Mouse (Mus musculus) midbrain, embryonic 14.5 days (tissue): ENCODE results near the gene Fam78a. TPM values are rescaled to one million over a fixed set of nuclear protein-coding genes. Genes with fewer than 3 reads are reported as not detected.

Experiments used
- ATAC-seq: fragments of 200-750 bp; cut with Nextera tagmentation; 2 replicates; pipeline ENCODE4 v1.8.0; 2017; ENCODE audit warnings: moderate number of reproducible peaks, moderate library complexity; ENCODE audit not compliant: low FRiP score, low TSS enrichment
- DNase-seq: peaks from one replicate; pipeline ENCODE4 v3.0.0-alpha.2; 2015
- H3K27ac ChIP-seq: fragments of 300-500 bp; sonication (generic); replicated peaks from 2 replicates; pipeline ENCODE4 v1.5.1; 2014; ENCODE audit warnings: mild to moderate bottlenecking, low read depth, low read length, moderate library complexity
- H3K27me3 ChIP-seq: fragments of 300-500 bp; sonication (generic); 2 replicates; pipeline ENCODE4 v1.6.1; 2014; ENCODE audit warnings: low read length, control low read depth, mixed read lengths; ENCODE audit not compliant: control insufficient read depth, insufficient read depth
- H3K36me3 ChIP-seq: fragments of 300-500 bp; sonication (generic); 2 replicates; pipeline ENCODE4 v1.6.1; 2014; ENCODE audit warnings: low read length, control low read depth; ENCODE audit not compliant: control insufficient read depth, insufficient read depth
- H3K4me1 ChIP-seq: fragments of 300-500 bp; sonication (generic); 2 replicates; pipeline ENCODE4 v1.6.1; 2014; ENCODE audit warnings: mild to moderate bottlenecking, antibody characterized with exemption, low read length, control low read depth; ENCODE audit not compliant: control insufficient read depth, insufficient read depth
- H3K4me2 ChIP-seq: fragments of 300-500 bp; sonication (generic); 2 replicates; pipeline ENCODE4 v1.6.1; 2014; ENCODE audit warnings: mild to moderate bottlenecking, low read length, moderate library complexity
- H3K4me3 ChIP-seq: fragments of 300-500 bp; sonication (generic); replicated peaks from 2 replicates; pipeline ENCODE4 v1.5.1; 2014; ENCODE audit warnings: low read depth, low read length
- H3K9ac ChIP-seq: fragments of 300-500 bp; sonication (generic); replicated peaks from 2 replicates; pipeline ENCODE4 v1.6.1; 2014; ENCODE audit warnings: mild to moderate bottlenecking, low read length, moderate library complexity
- H3K9me3 ChIP-seq: fragments of 300-500 bp; sonication (generic); 2 replicates; pipeline ENCODE4 v1.6.1; 2016; ENCODE audit warnings: low read length, control low read depth, mixed read lengths; ENCODE audit not compliant: control insufficient read depth
- WGBS: fragments of 180-500 bp; shearing (Covaris S2); extraction: QIAGEN DNeasy Blood & Tissue Kit; methylation state at CpG from one replicate; pipeline ENCODE4 v1.1.7; 2014; 5-methylcytosine and 5-hydroxymethylcytosine counted together
- polyA plus RNA-seq: library from polyadenylated mRNA; unstranded; fragments of >200 nt; fragmentation: Nextera tagmentation; extraction: Ambion mirVana; gene quantifications from 2 replicates; pipeline ENCODE4 v1.2.1, GENCODE M21; 2014

The Fam78a gene
- polyA plus RNA-seq, 1 experiment from 2014 or later = 0.59 TPM

DNA sequence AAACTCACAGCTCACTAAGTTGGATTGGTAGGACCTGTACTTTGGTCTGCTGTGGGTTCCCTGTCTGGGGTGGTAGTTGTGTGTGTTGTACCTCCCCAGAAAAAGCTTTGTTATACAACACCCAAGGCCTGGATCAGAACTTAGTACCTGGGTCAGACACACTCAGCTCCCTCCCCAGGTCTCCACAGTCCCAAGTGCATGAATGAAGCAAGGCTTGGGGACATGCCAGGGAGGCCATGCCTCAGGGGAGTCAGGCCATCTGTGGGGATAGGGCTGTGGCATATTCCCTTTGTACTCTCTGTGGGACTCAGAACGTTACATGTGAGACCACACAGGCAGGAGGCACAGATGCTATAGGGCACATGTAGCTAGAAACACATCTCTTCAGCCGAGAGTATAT, 5.5 kb upstream of the Fam78a start:
- H3K36me3 ChIP-seq = no peaks in the 10 kb centered on the region
- DNase-seq (no peak), ATAC-seq (no peak)
- no peak overlapping the region for H3K4me2 ChIP-seq
- H3K9ac ChIP-seq = no peak overlapping the region
- H3K4me1 ChIP-seq = no peaks in the 10 kb centered on the region
- peaks cover 12% of the 10 kb centered on the region; the same call in 1 of the 2 replicates for H3K27me3 ChIP-seq
- no peaks in the 10 kb centered on the region for H3K9me3 ChIP-seq
- no peak overlapping the region for H3K4me3 ChIP-seq
- WGBS = 55% methylated on average over 2 of the region's 2 CpGs
- no peak overlapping the region for H3K27ac ChIP-seq

DNA sequence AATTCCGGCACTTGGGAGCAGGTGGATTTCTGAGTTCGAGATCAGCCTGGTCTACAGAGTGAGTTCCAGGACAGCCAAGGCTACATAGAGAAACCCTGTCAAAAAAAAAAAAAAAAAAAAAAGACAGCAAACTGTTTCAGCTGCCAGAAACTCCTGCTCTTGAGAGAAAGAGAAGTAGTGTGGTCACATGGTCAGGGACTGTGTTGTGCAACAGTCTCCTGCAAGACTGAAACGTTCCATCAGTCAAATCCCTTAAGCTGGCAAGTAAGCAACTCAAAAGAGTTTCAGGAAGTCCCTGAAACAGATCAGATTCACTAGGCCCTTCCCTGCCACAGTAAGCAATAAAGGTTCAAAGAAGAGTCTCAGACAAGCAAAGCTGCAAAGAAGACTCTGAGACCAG, 4.9 kb upstream of the Fam78a start:
- no peak for ATAC-seq
- no peak for DNase-seq
- no peaks in the 10 kb centered on the region for H3K9me3 ChIP-seq
- H3K4me3 ChIP-seq = no peak overlapping the region
- no peak overlapping the region for H3K9ac ChIP-seq
- H3K27me3 ChIP-seq = peaks cover 12% of the 10 kb centered on the region; the same call in 1 of the 2 replicates
- no peak overlapping the region for H3K27ac ChIP-seq
- H3K36me3 ChIP-seq = no peaks in the 10 kb centered on the region
- WGBS = 71% methylated on average over 3 of the region's 3 CpGs
- H3K4me2 ChIP-seq = no peak overlapping the region
- H3K4me1 ChIP-seq = no peaks in the 10 kb centered on the region

DNA sequence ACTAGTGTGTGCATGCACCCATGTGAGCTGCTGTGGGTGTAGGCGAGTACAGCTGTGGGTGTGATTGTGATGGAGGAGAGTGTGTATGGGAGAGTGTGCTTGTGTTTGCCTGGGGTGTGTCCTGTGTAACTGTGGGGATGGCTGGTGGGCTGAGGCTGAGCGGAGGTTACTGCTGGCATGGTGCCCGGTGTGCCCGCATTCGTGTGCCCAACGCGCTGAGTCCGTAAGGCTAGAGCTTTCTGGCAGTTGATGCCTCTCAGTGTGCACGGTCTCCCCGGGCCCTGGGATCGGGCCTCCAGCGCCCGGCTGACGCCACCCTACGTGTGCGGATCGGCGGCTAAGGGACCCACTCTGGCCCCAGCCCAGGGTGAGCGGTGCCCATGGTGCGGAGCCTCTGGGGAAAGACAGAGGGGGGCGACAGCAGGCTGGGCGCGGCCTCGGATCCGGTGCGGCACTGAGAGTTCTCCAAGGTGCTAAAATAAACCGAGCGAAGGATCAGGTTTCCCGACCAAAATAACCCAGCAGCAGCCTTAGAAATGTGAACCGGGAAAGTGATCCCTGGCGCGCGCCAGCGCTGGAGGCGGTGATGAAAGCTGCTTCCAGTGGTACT, 3.8 kb upstream of the Fam78a start:
- no peaks in the 10 kb centered on the region for H3K36me3 ChIP-seq
- no peak for ATAC-seq
- DNase-seq = peak; percentile 42
- H3K27ac ChIP-seq = no peak overlapping the region
- peaks cover 7% of the 10 kb centered on the region for H3K4me1 ChIP-seq
- no peak overlapping the region for H3K9ac ChIP-seq
- H3K27me3 ChIP-seq = peaks cover 22% of the 10 kb centered on the region; the same call in 1 of the 2 replicates
- 9% methylated on average over 35 of the region's 35 CpGs for WGBS
- peak overlapping the region; percentile 39 for H3K4me2 ChIP-seq
- H3K9me3 ChIP-seq = no peaks in the 10 kb centered on the region
- H3K4me3 ChIP-seq = 0 out of 2 replicates have a peak overlapping the region, but pooled peaks have one; percentile 14

DNA sequence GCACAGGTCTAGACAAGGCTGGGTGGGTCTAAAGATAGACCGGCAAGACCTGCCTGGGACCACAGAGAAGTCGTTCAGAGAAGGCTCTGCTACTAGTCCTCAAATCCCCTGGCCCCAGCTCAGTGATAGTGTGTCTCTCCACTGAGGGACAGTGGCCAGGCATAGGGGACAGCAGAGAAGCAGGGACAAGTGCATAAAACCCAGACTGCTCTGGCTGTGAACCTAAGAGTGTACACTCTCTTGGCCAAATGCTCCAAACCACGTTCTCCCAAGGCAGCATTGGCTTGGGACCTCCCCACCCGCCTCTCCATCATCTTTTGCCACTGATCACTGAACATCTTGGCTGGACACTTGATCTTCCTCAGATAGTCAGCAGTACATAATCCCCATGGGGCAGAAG, 2.9 kb upstream of the Fam78a start:
- no peak for ATAC-seq
- 57% methylated on average over 4 of the region's 4 CpGs for WGBS
- no peaks in the 10 kb centered on the region for H3K36me3 ChIP-seq
- no peak overlapping the region for H3K27ac ChIP-seq
- H3K4me3 ChIP-seq = no peak overlapping the region
- peaks cover 13% of the 10 kb centered on the region for H3K4me1 ChIP-seq
- peaks cover 30% of the 10 kb centered on the region for H3K27me3 ChIP-seq
- no peak overlapping the region for H3K4me2 ChIP-seq
- no peak for DNase-seq
- H3K9me3 ChIP-seq = no peaks in the 10 kb centered on the region
- no peak overlapping the region for H3K9ac ChIP-seq

DNA sequence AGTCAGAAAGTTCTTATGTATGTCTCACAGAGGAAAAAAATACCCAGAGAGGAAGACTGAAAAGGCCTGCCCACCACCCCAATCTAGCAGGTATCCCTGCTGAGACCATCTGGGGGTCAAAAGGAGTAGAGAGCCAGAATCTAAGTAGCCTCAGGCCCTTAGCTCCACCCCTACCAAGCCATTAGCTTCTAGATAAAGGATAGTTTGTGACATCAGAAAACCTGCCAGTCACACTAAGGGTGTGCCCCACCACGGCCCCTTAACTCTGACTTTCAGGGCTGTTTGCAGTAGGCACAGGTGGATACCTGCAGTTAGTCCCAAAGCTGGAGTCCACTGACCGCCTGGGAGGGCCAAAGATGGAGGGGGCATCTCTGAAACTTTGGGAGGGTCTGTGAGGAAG, 574 bp upstream of the Fam78a start:
- Histone ChIP-seq H3K9ac (no peak overlapping the region), H3K4me3 (no peak overlapping the region), H3K4me1 (peaks cover 13% of the 10 kb centered on the region), H3K4me2 (no peak overlapping the region), H3K9me3 (no peaks in the 10 kb centered on the region), H3K27me3 (peaks cover 41% of the 10 kb centered on the region), H3K36me3 (no peaks in the 10 kb centered on the region), H3K27ac (no peak overlapping the region)
- no peak for ATAC-seq
- WGBS = 72% methylated on average over 2 of the region's 2 CpGs
- no peak for DNase-seq

DNA sequence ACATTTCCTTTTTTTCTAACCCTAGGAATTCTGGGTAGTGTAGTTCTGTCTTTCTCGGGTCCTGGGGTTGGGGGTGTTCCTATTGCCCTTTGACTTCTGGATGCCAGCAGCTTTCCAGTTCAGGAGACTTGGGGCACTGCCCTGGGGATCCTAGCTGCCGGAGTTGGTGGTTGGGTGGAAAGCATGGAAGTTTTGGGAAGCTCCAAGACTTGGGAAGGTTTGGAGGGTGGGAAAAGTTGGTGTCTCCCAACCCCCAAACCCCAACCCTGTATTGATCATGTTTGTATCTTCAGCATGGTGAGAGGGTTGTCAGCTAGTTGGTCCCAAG, 179 bp upstream of the Fam78a start:
- peaks cover 41% of the 10 kb centered on the region for H3K27me3 ChIP-seq
- no peak overlapping the region for H3K27ac ChIP-seq
- DNase-seq (no peak), ATAC-seq (no peak)
- H3K4me1 ChIP-seq = peaks cover 13% of the 10 kb centered on the region
- WGBS = 15% methylated on average over 2 of the region's 2 CpGs
- no peaks in the 10 kb centered on the region for H3K9me3 ChIP-seq
- no peaks in the 10 kb centered on the region for H3K36me3 ChIP-seq
- peak overlapping the region; percentile 63 for H3K4me3 ChIP-seq
- no peak overlapping the region for H3K9ac ChIP-seq
- peak overlapping the region; percentile 99 for H3K4me2 ChIP-seq

DNA sequence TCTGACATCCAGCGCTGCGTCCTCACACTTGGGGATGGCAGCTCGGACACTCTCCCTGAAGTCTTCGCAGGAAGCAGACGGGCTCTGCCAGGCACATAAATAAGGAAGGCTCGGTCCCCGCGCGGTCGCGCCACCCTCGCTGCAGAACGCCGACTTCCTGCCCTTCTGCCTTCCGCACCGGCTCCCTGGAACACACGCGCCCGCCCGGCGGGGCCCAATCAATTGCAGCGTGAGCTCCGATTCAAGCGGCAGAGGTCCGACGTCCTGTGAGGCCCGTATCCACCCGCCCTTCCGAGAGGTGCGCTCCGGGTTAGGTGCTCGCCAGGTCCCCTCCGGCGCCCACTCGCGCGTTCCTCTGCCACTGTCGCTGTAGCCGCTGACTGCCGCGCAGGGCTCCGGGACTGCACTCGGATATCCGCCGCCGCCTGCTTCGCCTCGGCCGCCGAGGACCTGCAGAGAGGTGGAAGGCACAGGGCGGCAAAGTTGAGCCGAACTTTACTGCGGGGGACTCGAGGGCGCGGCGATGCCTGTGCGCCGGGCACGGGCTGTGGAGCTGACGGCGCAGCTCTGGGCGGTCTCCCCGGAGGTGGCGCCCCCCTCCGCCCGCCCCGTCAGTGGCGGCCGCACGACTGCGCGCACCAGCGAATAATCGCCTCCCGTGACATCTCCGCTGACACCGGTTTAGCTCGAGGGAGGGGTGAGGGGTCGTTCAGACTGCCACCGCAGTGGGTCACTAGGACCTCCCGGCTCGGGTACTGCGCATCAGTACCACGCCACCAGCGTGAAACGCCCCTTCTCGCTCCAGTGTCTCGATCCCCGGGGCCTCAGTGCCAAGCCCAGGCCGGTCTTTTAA, 1.3 kb downstream of the Fam78a start:
- DNase-seq (peak; percentile 39), ATAC-seq (no peak)
- peak overlapping the region; percentile 99 for H3K4me2 ChIP-seq

DNA sequence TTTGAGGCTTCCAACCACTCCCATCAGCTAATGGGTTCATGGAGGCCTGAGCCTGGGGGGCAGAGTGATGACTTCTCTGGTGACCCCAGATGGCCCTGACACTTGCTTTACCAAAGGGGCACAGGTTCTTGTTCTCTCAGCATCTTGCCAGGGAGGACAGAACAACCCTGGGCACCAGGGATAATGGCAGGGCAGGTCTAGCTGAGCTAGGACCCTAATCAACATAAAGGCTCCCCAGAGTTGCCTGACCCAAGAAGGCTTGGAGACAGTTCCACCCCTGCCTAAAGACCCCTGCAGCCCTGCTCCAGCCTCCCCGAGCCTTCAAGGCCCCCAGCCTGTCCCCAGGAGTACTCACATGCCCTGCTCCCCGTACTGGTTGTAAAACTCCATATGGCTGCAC, 2.4 kb downstream of the Fam78a start:
- 36% methylated on average over 2 of the region's 2 CpGs for WGBS
- Histone ChIP-seq H3K27me3 (peaks cover 30% of the 10 kb centered on the region), H3K27ac (no peak overlapping the region), H3K4me1 (peaks cover 13% of the 10 kb centered on the region), H3K9ac (no peak overlapping the region), H3K36me3 (no peaks in the 10 kb centered on the region), H3K9me3 (no peaks in the 10 kb centered on the region), H3K4me3 (peak overlapping the region; percentile 63; the same call in 1 of the 2 replicates), H3K4me2 (peak overlapping the region; percentile 99)
- ATAC-seq (no peak), DNase-seq (no peak)

More for the DNA sequence above, 1.3 kb downstream of the Fam78a start:
- H3K9me3 ChIP-seq = no peaks in the 10 kb centered on the region
- H3K36me3 ChIP-seq = no peaks in the 10 kb centered on the region
- no peak overlapping the region for H3K27ac ChIP-seq
- peaks cover 40% of the 10 kb centered on the region for H3K27me3 ChIP-seq
- peaks cover 13% of the 10 kb centered on the region for H3K4me1 ChIP-seq
- WGBS = under 1% methylated on average over 91 of the region's 91 CpGs
- H3K4me3 ChIP-seq = peak overlapping the region; percentile 63
- H3K9ac ChIP-seq = peak overlapping the region; percentile 49; the same call in 1 of the 2 replicates
